Mouse (Mus musculus): ENCODE results near the gene Ppp1r8. TPM values are rescaled to one million over a fixed set of nuclear protein-coding genes. Genes with fewer than 3 reads are reported as not detected.
"Not testable (repeated sequence)": the region's sequence is repeated elsewhere in the genome, so short reads cannot be mapped to it uniquely, and the experiment has no call there.

The Ppp1r8 gene
- polyA plus RNA-seq, 1 experiment from 2014 or later = 64.0 TPM

DNA sequence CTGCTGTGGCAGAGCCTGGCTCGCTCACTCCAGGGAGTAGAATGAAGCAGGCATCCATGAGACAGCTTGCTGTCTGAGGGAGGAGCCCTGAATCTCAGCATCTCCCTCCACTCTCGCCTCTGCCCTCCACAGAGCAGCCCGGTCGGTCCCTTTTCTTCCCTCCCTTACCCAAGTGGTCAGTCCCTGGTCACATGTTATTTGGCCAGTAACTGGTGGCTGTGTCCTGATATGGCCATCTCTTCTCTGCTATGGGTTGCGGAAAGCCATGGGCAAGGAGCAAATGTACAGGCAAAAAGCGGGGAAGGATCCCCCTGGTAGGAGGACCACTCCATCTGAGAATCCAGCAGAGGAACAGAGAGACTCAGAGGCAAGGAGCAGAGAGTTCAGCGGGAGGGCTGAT, 47.8 kb downstream of the Ppp1r8 start:
- Histone ChIP-seq H3K4me1 (peaks cover 5% of the 10 kb centered on the region; the same call in 1 of the 2 replicates), H3K4me2 (no peak overlapping the region), H3K27me3 (peaks cover 33% of the 10 kb centered on the region), H3K27ac (no peak overlapping the region), H3K9me3 (no peaks in the 10 kb centered on the region), H3K9ac (no peak overlapping the region), H3K36me3 (no peaks in the 10 kb centered on the region), H3K4me3 (no peak overlapping the region)
- no peak for ATAC-seq (ENCODE audit: insufficient number of reproducible peaks, insufficient read depth, low FRiP score, low TSS enrichment, low read depth)
- 54% methylated on average over 7 of the region's 7 CpGs for WGBS

DNA sequence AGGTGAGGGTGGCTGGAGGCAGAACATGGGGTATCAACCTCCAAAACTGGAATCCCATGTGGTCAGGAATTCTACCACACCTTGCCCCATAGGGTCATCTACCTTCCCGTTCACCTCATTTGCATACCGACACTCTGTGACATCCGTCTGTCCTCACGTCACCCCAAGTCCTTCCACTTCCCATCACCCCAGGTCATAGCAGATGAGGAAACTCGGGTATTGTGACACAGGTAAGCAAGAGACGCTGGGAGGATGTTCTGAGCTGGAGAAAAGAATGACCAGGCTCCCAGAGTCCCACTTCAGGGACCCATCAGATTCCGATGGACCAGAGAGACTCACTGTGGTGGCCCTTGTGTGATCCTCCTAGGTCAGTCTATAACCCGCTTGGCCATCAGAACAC, 48.2 kb downstream of the Ppp1r8 start:
- Histone ChIP-seq H3K27me3 (peaks cover 33% of the 10 kb centered on the region), H3K4me2 (no peak overlapping the region), H3K4me3 (no peak overlapping the region), H3K36me3 (no peaks in the 10 kb centered on the region), H3K4me1 (peaks cover 5% of the 10 kb centered on the region; the same call in 1 of the 2 replicates), H3K27ac (no peak overlapping the region), H3K9me3 (no peaks in the 10 kb centered on the region), H3K9ac (no peak overlapping the region)
- WGBS = 77% methylated on average over 8 of the region's 8 CpGs
- ATAC-seq (ENCODE audit: insufficient number of reproducible peaks, insufficient read depth, low FRiP score, low TSS enrichment, low read depth) = no peak

DNA sequence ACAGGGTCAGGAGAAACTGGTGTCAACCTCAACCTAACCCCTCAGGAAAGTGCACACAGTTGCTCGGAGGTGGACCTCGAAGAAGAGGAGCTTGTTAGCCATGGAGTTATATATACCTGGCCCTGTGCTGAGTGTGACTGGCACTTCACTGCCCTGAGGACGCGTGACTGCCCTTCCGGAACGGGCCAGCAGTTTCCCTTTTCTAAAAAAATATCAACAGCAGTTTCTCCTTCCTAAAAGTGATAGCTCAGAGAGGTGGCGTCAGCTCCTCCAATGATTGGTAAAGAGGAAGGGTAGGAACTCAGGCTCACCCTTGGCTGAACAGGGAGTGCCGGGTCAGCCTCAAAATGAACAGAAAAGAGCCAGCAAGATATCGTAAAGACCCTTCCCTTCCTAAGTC, 48.9 kb downstream of the Ppp1r8 start:
- no peaks in the 10 kb centered on the region for H3K36me3 ChIP-seq
- 76% methylated on average over 9 of the region's 9 CpGs for WGBS
- no peak for ATAC-seq (ENCODE audit: insufficient number of reproducible peaks, insufficient read depth, low FRiP score, low TSS enrichment, low read depth)
- no peak overlapping the region for H3K4me3 ChIP-seq
- no peak overlapping the region for H3K4me2 ChIP-seq
- no peak overlapping the region for H3K9ac ChIP-seq
- peaks cover 33% of the 10 kb centered on the region for H3K27me3 ChIP-seq
- no peak overlapping the region for H3K27ac ChIP-seq
- peaks cover 5% of the 10 kb centered on the region; the same call in 1 of the 2 replicates for H3K4me1 ChIP-seq
- no peaks in the 10 kb centered on the region for H3K9me3 ChIP-seq

DNA sequence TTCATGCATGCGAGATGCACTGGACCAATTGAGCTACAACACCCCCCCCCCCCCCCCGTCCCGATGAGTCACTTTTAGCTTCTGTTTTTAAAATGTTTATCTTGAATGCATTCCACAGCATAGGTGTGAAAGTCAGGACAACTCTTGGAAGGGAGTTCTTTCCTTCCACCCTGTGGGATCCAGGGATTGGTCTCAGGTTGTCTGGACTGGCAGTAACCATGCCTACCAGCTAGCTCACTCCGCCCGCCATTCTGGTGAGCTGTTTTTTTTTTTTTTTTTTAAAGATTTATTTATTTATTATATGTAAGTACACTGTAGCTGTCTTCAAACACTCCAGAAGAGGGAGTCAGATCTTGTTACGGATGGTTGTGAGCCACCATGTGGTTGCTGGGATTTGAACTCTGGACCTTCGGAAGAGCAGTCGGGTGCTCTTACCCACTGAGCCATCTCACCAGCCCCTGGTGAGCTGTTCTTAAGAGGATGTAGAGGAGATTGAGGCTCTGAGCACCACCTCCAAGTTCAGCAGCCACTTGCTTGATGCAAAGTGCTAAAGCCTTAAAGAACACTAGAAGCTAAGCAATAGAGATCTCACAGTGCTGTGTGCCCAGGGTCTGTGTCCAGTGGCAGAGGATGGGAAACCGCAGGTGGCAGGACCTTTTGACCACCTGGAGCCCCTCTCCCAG, 49.5 kb downstream of the Ppp1r8 start:
- not testable (repeated sequence) for H3K4me1 ChIP-seq; H3K4me2 ChIP-seq; H3K27ac ChIP-seq; ATAC-seq (ENCODE audit: insufficient number of reproducible peaks, insufficient read depth, low FRiP score, low TSS enrichment, low read depth); H3K36me3 ChIP-seq; H3K9ac ChIP-seq; H3K4me3 ChIP-seq; H3K9me3 ChIP-seq
- WGBS = 89% methylated on average over 9 of the region's 9 CpGs
- H3K27me3 ChIP-seq = peaks cover 33% of the 10 kb centered on the region

DNA sequence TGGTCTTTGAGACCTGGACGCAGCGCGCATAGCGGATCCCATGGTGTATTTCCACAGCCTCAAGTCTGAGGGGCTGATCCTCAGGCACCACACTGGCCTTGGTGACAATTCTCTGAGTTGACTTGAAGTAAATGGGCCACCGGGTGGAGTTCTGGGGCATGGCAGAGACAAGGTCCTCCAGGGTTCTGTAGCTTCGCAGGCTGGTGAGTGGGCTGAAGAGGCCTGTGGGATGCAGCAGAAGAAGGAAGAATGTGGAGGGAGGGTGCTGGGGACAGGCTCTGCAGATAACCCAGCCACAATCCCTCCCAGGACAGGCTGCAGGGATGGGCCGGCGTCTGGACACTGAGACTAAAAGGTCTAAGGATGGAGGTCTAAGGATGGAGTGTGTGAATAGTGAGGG, 53.2 kb downstream of the Ppp1r8 start:
- no peak overlapping the region for H3K4me2 ChIP-seq
- H3K36me3 ChIP-seq = no peaks in the 10 kb centered on the region
- H3K4me1 ChIP-seq = peaks cover 3% of the 10 kb centered on the region; the same call in 1 of the 2 replicates
- ATAC-seq (ENCODE audit: insufficient number of reproducible peaks, insufficient read depth, low FRiP score, low TSS enrichment, low read depth) = no peak
- no peak overlapping the region for H3K4me3 ChIP-seq
- no peaks in the 10 kb centered on the region for H3K9me3 ChIP-seq
- H3K27me3 ChIP-seq = peaks cover 7% of the 10 kb centered on the region
- H3K9ac ChIP-seq = no peak overlapping the region
- 89% methylated on average over 8 of the region's 8 CpGs for WGBS
- no peak overlapping the region for H3K27ac ChIP-seq

DNA sequence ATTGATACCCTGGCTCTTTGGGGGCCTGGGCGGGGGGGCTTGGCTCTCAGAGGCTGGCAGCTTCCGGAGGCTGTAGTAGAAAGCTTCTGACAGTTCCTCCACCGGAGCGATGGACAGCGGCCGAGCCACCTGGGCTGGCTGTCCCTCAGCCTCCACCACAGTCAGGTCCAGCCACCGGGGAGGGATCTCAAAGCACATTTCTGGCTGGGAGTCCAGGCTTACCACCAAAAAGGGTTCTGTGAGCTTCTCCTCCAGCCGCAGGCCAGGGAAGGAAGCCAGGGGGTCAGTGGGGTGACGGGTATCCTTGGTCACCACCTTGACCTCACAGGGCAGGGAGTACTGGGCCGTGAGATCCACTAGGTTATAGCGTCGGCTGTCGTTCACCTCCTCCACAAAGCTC, 57.7 kb downstream of the Ppp1r8 start:
- Histone ChIP-seq H3K27me3 (no peaks in the 10 kb centered on the region; the same call in 1 of the 2 replicates), H3K4me3 (no peak overlapping the region), H3K36me3 (no peaks in the 10 kb centered on the region), H3K9me3 (no peaks in the 10 kb centered on the region), H3K4me1 (peaks cover 3% of the 10 kb centered on the region; the same call in 1 of the 2 replicates), H3K9ac (no peak overlapping the region), H3K27ac (no peak overlapping the region), H3K4me2 (no peak overlapping the region)
- ATAC-seq (ENCODE audit: insufficient number of reproducible peaks, insufficient read depth, low FRiP score, low TSS enrichment, low read depth) = no peak
- WGBS = 91% methylated on average over 13 of the region's 13 CpGs

- ATAC-seq (ENCODE audit: insufficient number of reproducible peaks, insufficient read depth, low FRiP score, low TSS enrichment, low read depth) = no peak
- 86% methylated on average over 2 of the region's 2 CpGs for WGBS
Measured at GRCm38 (mm10) chr4:132783732-132784131, 59.2 kb downstream of the Ppp1r8 start.

DNA sequence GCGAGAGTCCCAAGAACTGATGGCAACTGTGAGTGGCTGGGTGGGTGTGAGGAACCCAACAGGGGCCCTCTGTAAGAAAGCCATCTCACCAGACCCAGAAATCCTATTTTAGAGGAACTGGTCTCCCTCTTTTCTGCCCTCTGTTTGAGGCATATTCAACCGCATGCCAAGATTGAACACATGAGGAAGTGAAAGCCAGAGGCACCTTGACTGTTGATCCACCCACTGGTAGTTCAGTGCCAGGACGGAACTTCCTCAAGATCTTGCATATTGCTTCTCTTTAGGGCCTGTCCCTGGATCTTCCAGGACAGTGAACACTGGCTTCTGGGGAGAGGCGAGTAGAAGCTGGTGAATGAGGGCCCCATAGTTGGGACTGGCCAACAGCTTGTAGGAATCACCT, 62.7 kb downstream of the Ppp1r8 start:
- no peak overlapping the region for H3K27ac ChIP-seq
- no peak overlapping the region for H3K9ac ChIP-seq
- no peak overlapping the region for H3K4me3 ChIP-seq
- H3K36me3 ChIP-seq = peaks cover 45% of the 10 kb centered on the region
- no peak for ATAC-seq (ENCODE audit: insufficient number of reproducible peaks, insufficient read depth, low FRiP score, low TSS enrichment, low read depth)
- no peaks in the 10 kb centered on the region for H3K9me3 ChIP-seq
- no peak overlapping the region for H3K4me2 ChIP-seq
- no peaks in the 10 kb centered on the region for H3K27me3 ChIP-seq
- H3K4me1 ChIP-seq = no peaks in the 10 kb centered on the region
- WGBS = 87% methylated on average over 4 of the region's 4 CpGs

More at GRCm38 (mm10) chr4:132783732-132784131, 59.2 kb downstream of the Ppp1r8 start:
- H3K36me3 ChIP-seq = peaks cover 11% of the 10 kb centered on the region
- H3K4me1 ChIP-seq = peaks cover 3% of the 10 kb centered on the region; the same call in 1 of the 2 replicates
- no peaks in the 10 kb centered on the region for H3K9me3 ChIP-seq
- H3K9ac ChIP-seq = no peak overlapping the region
- H3K27ac ChIP-seq = no peak overlapping the region
- H3K4me2 ChIP-seq = no peak overlapping the region
- no peaks in the 10 kb centered on the region for H3K27me3 ChIP-seq
- H3K4me3 ChIP-seq = no peak overlapping the region

- H3K27me3 ChIP-seq = no peaks in the 10 kb centered on the region
- 91% methylated on average over 6 of the region's 6 CpGs for WGBS
- H3K9me3 ChIP-seq = no peaks in the 10 kb centered on the region
- no peak overlapping the region for H3K4me3 ChIP-seq
- ATAC-seq (ENCODE audit: insufficient number of reproducible peaks, insufficient read depth, low FRiP score, low TSS enrichment, low read depth) = no peak
- no peak overlapping the region for H3K27ac ChIP-seq
- H3K4me1 ChIP-seq = no peaks in the 10 kb centered on the region
- H3K9ac ChIP-seq = no peak overlapping the region
- H3K4me2 ChIP-seq = no peak overlapping the region
- H3K36me3 ChIP-seq = peaks cover 60% of the 10 kb centered on the region
Measured at GRCm38 (mm10) chr4:132778562-132779201, 64.3 kb downstream of the Ppp1r8 start.

Other genes with a start within 250 kb of the Ppp1r8 start
- gene Eya3, start 204.2 kb downstream of the Ppp1r8 start, polyA plus RNA-seq (2015; fragmentation: Nextera tagmentation; extraction: Ambion mirVana) = 32.6 and 34.2 TPM in 2 replicates
- 6.0 and 7.6 TPM in 2 replicates for gene Xkr8, start 110.6 kb downstream of the Ppp1r8 start, polyA plus RNA-seq (2015; fragmentation: Nextera tagmentation; extraction: Ambion mirVana)
- gene Smpdl3b, start 85.9 kb downstream of the Ppp1r8 start, polyA plus RNA-seq (2015; fragmentation: Nextera tagmentation; extraction: Ambion mirVana) = 4.8 and 6.3 TPM in 2 replicates
- 120 and 127 TPM in 2 replicates for gene Rpa2, start 74.8 kb downstream of the Ppp1r8 start, polyA plus RNA-seq (2015; fragmentation: Nextera tagmentation; extraction: Ambion mirVana)
- 0.79 and 1.4 TPM in 2 replicates for gene Themis2, start 46.8 kb downstream of the Ppp1r8 start, polyA plus RNA-seq (2015; fragmentation: Nextera tagmentation; extraction: Ambion mirVana)
- gene Stx12, start 41.3 kb upstream of the Ppp1r8 start, polyA plus RNA-seq (2015; fragmentation: Nextera tagmentation; extraction: Ambion mirVana) = 60.3 and 65.5 TPM in 2 replicates
- 44.7 and 47.7 TPM in 2 replicates for gene Fam76a, start 79.4 kb upstream of the Ppp1r8 start, polyA plus RNA-seq (2015; fragmentation: Nextera tagmentation; extraction: Ambion mirVana)
- 0.10 and 0.28 TPM in 2 replicates for gene Fgr, start 130.9 kb upstream of the Ppp1r8 start, polyA plus RNA-seq (2015; fragmentation: Nextera tagmentation; extraction: Ambion mirVana)
- gene Ahdc1, start 168.1 kb upstream of the Ppp1r8 start, polyA plus RNA-seq (2015; fragmentation: Nextera tagmentation; extraction: Ambion mirVana) = 12.8 and 14.3 TPM in 2 replicates

Data from embryonic facial prominence, embryonic 13.5 days (tissue).